Mouse (Mus musculus): Measurements from ENCODE around the gene Ust.

The Ust gene

GRCm38 (mm10) chr10:8427671-8428364 is 90.8 kb downstream of the Ust start:
- DNase-seq (ENCODE audit: low spot score): no peak

GRCm38 (mm10) chr10:8419496-8420009 is 99.1 kb downstream of the Ust start:
- DNase-seq (ENCODE audit: low spot score): no peak

GRCm38 (mm10) chr10:8415474-8415873 is 103.2 kb downstream of the Ust start:
- DNase-seq (ENCODE audit: low spot score): no peak

GRCm38 (mm10) chr10:8415036-8415435 is 103.6 kb downstream of the Ust start:
- no peak for DNase-seq (ENCODE audit: low spot score)

GRCm38 (mm10) chr10:8405141-8405540 is 113.5 kb downstream of the Ust start:
- no peak for DNase-seq (ENCODE audit: low spot score)

GRCm38 (mm10) chr10:8392226-8392625 is 126.4 kb downstream of the Ust start:
- DNase-seq (ENCODE audit: low spot score): no peak

- no peak for DNase-seq (ENCODE audit: low spot score)
These were observed 127.3 kb downstream of the Ust start for GRCm38 (mm10) chr10:8391264-8391748.

GRCm38 (mm10) chr10:8388239-8388638 is 130.4 kb downstream of the Ust start:
- no peak for DNase-seq (ENCODE audit: low spot score)

- DNase-seq (ENCODE audit: low spot score): no peak
These were observed 148.6 kb downstream of the Ust start for GRCm38 (mm10) chr10:8369894-8370500.

- DNase-seq (ENCODE audit: low spot score): no peak
These were observed 152.8 kb downstream of the Ust start for GRCm38 (mm10) chr10:8365816-8366215.

- no peak for DNase-seq (ENCODE audit: low spot score)
These were observed 154.4 kb downstream of the Ust start for GRCm38 (mm10) chr10:8364182-8364581.

GRCm38 (mm10) chr10:8363281-8363680 is 155.3 kb downstream of the Ust start:
- DNase-seq (ENCODE audit: low spot score): no peak

- no peak for DNase-seq (ENCODE audit: low spot score)
These were observed 160.2 kb downstream of the Ust start for GRCm38 (mm10) chr10:8358286-8359045.

- no peak for DNase-seq (ENCODE audit: low spot score)
These were observed 165.1 kb downstream of the Ust start for GRCm38 (mm10) chr10:8353534-8353933.

GRCm38 (mm10) chr10:8350626-8351025 is 168.0 kb downstream of the Ust start:
- DNase-seq (ENCODE audit: low spot score): no peak

GRCm38 (mm10) chr10:8347497-8347896 is 171.1 kb downstream of the Ust start:
- DNase-seq (ENCODE audit: low spot score): no peak

- no peak for DNase-seq (ENCODE audit: low spot score)
These were observed 176.1 kb downstream of the Ust start for GRCm38 (mm10) chr10:8342556-8342955.

GRCm38 (mm10) chr10:8339645-8340428 is 178.8 kb downstream of the Ust start:
- DNase-seq (ENCODE audit: low spot score): no peak

GRCm38 (mm10) chr10:8336601-8337000 is 182.0 kb downstream of the Ust start:
- no peak for DNase-seq (ENCODE audit: low spot score)

GRCm38 (mm10) chr10:8330958-8331357 is 187.7 kb downstream of the Ust start:
- no peak for DNase-seq (ENCODE audit: low spot score)

- no peak for DNase-seq (ENCODE audit: low spot score)
These were observed 188.6 kb downstream of the Ust start for GRCm38 (mm10) chr10:8330006-8330405.

GRCm38 (mm10) chr10:8323304-8323765 is 195.3 kb downstream of the Ust start:
- DNase-seq (ENCODE audit: low spot score): peak; percentile 66
